Mouse (Mus musculus): ENCODE data around the gene Emc8. TPM values are rescaled to one million over a fixed set of nuclear protein-coding genes. Genes with fewer than 3 reads are reported as not detected.
"Not testable (repeated sequence)": the region's sequence is repeated elsewhere in the genome, so short reads cannot be mapped to it uniquely, and the experiment has no call there.

Gene Emc8
- polyA plus RNA-seq, 1 experiment = 78.9 TPM

- H3K4me3 ChIP-seq (ENCODE audit: insufficient read depth, low read depth, low read length) = no peak overlapping the region
- peaks cover 19% of the 10 kb centered on the region for H3K4me1 ChIP-seq (ENCODE audit: control insufficient read depth, insufficient read depth, insufficient read length, low read length)
- H3K27ac ChIP-seq (replicated peaks; ENCODE audit: low read depth, low read length) = no peak overlapping the region
These were observed 28.2 kb upstream of the Emc8 start for GRCm38 (mm10) chr8:120696401-120697153.

- no peak overlapping the region for H3K4me3 ChIP-seq (ENCODE audit: insufficient read depth, low read depth, low read length)
- no peak overlapping the region for H3K27ac ChIP-seq (replicated peaks; ENCODE audit: low read depth, low read length)
- peaks cover 13% of the 10 kb centered on the region; the same call in 1 of the 2 replicates for H3K4me1 ChIP-seq (ENCODE audit: control insufficient read depth, insufficient read depth, insufficient read length, low read length)
These were observed 25.6 kb upstream of the Emc8 start for GRCm38 (mm10) chr8:120693861-120694493.

GRCm38 (mm10) chr8:120692934-120693333 is 24.6 kb upstream of the Emc8 start:
- Histone ChIP-seq H3K4me1 (ENCODE audit: control insufficient read depth, insufficient read depth, insufficient read length, low read length) (peaks cover 10% of the 10 kb centered on the region; the same call in 1 of the 2 replicates), H3K4me3 (ENCODE audit: insufficient read depth, low read depth, low read length) (no peak overlapping the region), H3K27ac (replicated peaks; ENCODE audit: low read depth, low read length) (no peak overlapping the region)

GRCm38 (mm10) chr8:120688511-120688910 is 20.1 kb upstream of the Emc8 start:
- no peaks in the 10 kb centered on the region for H3K4me1 ChIP-seq (ENCODE audit: control insufficient read depth, insufficient read depth, insufficient read length, low read length)
- no peak overlapping the region for H3K4me3 ChIP-seq (ENCODE audit: insufficient read depth, low read depth, low read length)

GRCm38 (mm10) chr8:120687786-120688185 is 19.4 kb upstream of the Emc8 start:
- no peak overlapping the region for H3K4me3 ChIP-seq (ENCODE audit: insufficient read depth, low read depth, low read length)
- H3K4me1 ChIP-seq (ENCODE audit: control insufficient read depth, insufficient read depth, insufficient read length, low read length) = no peaks in the 10 kb centered on the region
- H3K27ac ChIP-seq (replicated peaks; ENCODE audit: low read depth, low read length) = no peak overlapping the region

More at GRCm38 (mm10) chr8:120688511-120688910, 20.1 kb upstream of the Emc8 start:
- no peak overlapping the region for H3K27ac ChIP-seq (replicated peaks; ENCODE audit: low read depth, low read length)

- peak overlapping the region; percentile 26; the same call in 1 of the 2 replicates for H3K27ac ChIP-seq (replicated peaks; ENCODE audit: low read depth, low read length)
- no peaks in the 10 kb centered on the region for H3K4me1 ChIP-seq (ENCODE audit: control insufficient read depth, insufficient read depth, insufficient read length, low read length)
- H3K4me3 ChIP-seq (ENCODE audit: insufficient read depth, low read depth, low read length) = no peak overlapping the region
These were observed 18.2 kb upstream of the Emc8 start for GRCm38 (mm10) chr8:120686576-120686975.

GRCm38 (mm10) chr8:120686051-120686450 is 17.7 kb upstream of the Emc8 start:
- Histone ChIP-seq H3K4me3 (ENCODE audit: insufficient read depth, low read depth, low read length) (no peak overlapping the region), H3K27ac (replicated peaks; ENCODE audit: low read depth, low read length) (peak overlapping the region; percentile 68), H3K4me1 (ENCODE audit: control insufficient read depth, insufficient read depth, insufficient read length, low read length) (no peaks in the 10 kb centered on the region)

GRCm38 (mm10) chr8:120685591-120685990 is 17.2 kb upstream of the Emc8 start:
- no peaks in the 10 kb centered on the region for H3K4me1 ChIP-seq (ENCODE audit: control insufficient read depth, insufficient read depth, insufficient read length, low read length)
- peak overlapping the region; percentile 17; the same call in 1 of the 2 replicates for H3K4me3 ChIP-seq (ENCODE audit: insufficient read depth, low read depth, low read length)
- H3K27ac ChIP-seq (replicated peaks; ENCODE audit: low read depth, low read length) = peak overlapping the region; percentile 68

- peak overlapping the region; percentile 17; the same call in 1 of the 2 replicates for H3K4me3 ChIP-seq (ENCODE audit: insufficient read depth, low read depth, low read length)
- no peaks in the 10 kb centered on the region for H3K4me1 ChIP-seq (ENCODE audit: control insufficient read depth, insufficient read depth, insufficient read length, low read length)
- H3K27ac ChIP-seq (replicated peaks; ENCODE audit: low read depth, low read length) = peak overlapping the region; percentile 68
These were observed 16.7 kb upstream of the Emc8 start for GRCm38 (mm10) chr8:120685097-120685496.

- Histone ChIP-seq H3K27ac (replicated peaks; ENCODE audit: low read depth, low read length) (no peak overlapping the region), H3K4me1 (ENCODE audit: control insufficient read depth, insufficient read depth, insufficient read length, low read length) (no peaks in the 10 kb centered on the region)
These were observed 15.7 kb upstream of the Emc8 start for GRCm38 (mm10) chr8:120684082-120684481.

GRCm38 (mm10) chr8:120683602-120684001 is 15.2 kb upstream of the Emc8 start:
- Histone ChIP-seq H3K4me3 (ENCODE audit: insufficient read depth, low read depth, low read length) (no peak overlapping the region), H3K4me1 (ENCODE audit: control insufficient read depth, insufficient read depth, insufficient read length, low read length) (no peaks in the 10 kb centered on the region), H3K27ac (replicated peaks; ENCODE audit: low read depth, low read length) (no peak overlapping the region)

More at GRCm38 (mm10) chr8:120684082-120684481, 15.7 kb upstream of the Emc8 start:
- no peak overlapping the region for H3K4me3 ChIP-seq (ENCODE audit: insufficient read depth, low read depth, low read length)

GRCm38 (mm10) chr8:120681113-120681512 is 12.7 kb upstream of the Emc8 start:
- Histone ChIP-seq H3K27ac (replicated peaks; ENCODE audit: low read depth, low read length) (no peak overlapping the region), H3K4me3 (ENCODE audit: insufficient read depth, low read depth, low read length) (no peak overlapping the region), H3K4me1 (ENCODE audit: control insufficient read depth, insufficient read depth, insufficient read length, low read length) (no peaks in the 10 kb centered on the region)

GRCm38 (mm10) chr8:120680405-120680804 is 12.0 kb upstream of the Emc8 start:
- H3K27ac ChIP-seq (replicated peaks; ENCODE audit: low read depth, low read length); H3K4me3 ChIP-seq (ENCODE audit: insufficient read depth, low read depth, low read length); H3K4me1 ChIP-seq (ENCODE audit: control insufficient read depth, insufficient read depth, insufficient read length, low read length): not testable (repeated sequence)

- Histone ChIP-seq H3K4me1 (ENCODE audit: control insufficient read depth, insufficient read depth, insufficient read length, low read length) (no peaks in the 10 kb centered on the region), H3K27ac (replicated peaks; ENCODE audit: low read depth, low read length) (no peak overlapping the region), H3K4me3 (ENCODE audit: insufficient read depth, low read depth, low read length) (no peak overlapping the region)
These were observed 11.4 kb upstream of the Emc8 start for GRCm38 (mm10) chr8:120679629-120680387.

GRCm38 (mm10) chr8:120678447-120678846 is 10.1 kb upstream of the Emc8 start:
- Histone ChIP-seq H3K4me1 (ENCODE audit: control insufficient read depth, insufficient read depth, insufficient read length, low read length) (no peaks in the 10 kb centered on the region), H3K27ac (replicated peaks; ENCODE audit: low read depth, low read length) (no peak overlapping the region), H3K4me3 (ENCODE audit: insufficient read depth, low read depth, low read length) (no peak overlapping the region)
